Mouse (Mus musculus): ENCODE measurements at regions not wholly inside any gene's neighbourhood (a gene's known extent, or its start where the extent isn't known, plus 50 kb on each side); places are given as distances from the start of the nearest gene placed in this dataset.

DNA sequence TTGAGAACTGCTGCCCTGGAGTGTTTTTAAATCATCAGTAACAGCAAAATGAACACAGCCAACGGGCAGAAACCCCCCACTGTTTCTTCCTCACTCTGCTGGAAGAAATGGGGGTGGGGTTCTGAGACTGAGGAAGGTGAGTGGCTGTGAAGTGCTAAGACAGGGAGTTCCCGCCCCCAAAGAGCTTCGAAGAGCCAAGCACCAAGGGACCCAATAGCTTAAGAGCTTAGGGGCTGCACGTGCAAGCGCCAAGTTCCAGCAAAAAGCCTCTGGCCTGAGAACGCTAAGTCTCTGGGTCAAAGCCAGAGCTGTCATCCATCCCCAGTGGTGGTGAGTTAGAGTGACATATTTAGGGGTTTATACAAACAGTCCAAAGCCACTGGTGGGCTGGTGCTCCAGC, 55.1 kb upstream of the Pcbd1 start:
- ATAC-seq (replicated peaks; ENCODE audit: poor library complexity, severe bottlenecking), result no peak

DNA sequence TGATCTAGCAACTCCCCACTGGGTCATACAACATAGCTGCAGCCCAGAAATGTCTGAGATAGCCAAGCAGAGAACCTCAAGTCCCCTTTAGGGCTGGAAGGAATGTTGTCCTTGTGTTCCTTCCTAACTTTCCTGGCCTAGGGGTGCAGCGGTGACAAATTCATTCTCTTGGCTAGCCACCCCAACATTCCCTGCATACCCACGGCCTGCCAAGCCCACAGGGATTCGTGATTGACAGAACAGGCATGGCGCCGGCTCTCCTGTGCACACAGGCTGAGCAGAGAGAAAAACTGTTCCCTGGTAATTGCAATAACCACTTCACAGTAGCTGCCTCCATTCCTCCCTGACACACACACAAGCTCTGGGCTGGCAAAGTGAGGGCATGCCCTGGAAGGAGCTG, 60.5 kb upstream of the Pcbd1 start:
- no peak for ATAC-seq (replicated peaks; ENCODE audit: poor library complexity, severe bottlenecking)

DNA sequence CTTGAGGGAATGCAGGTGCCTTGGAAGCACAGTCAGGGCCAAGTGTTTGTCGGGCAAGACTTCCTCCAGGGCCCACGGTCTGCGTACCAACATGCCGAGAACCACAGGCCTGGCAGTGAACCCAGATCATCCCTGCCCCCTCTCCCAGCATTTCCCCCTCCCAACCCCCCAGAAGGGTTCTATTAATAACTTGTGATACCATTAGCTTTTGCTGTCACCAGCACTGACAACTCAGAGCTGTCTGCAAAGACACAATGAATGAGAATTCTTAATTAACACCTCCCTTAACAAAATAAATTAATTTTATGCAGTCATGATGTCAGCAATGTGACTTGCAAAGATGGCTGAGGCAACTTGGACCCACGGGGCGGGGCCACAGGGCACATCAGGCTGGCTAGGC, 61.9 kb upstream of the Pcbd1 start:
- no peak for ATAC-seq (replicated peaks; ENCODE audit: poor library complexity, severe bottlenecking)

DNA sequence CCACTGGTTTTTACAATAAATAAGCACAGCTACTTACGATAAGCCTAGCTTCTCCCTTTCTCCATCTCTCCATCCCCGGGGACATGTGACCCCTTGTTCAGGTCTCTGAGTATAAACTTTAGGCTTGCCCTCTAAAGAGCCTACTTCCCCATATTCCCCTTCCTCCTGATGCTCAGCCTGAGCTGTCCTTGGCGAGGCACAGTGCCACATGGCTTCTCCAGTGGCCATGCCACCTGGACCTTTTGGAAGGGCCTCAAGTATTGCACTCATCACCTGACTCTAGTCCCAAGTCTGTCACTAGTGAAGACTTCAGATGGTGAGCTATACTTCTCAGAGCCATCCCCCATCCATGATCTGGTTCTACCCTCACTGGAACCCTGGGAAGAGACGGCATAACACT, 64.1 kb upstream of the Pcbd1 start:
- no peak for ATAC-seq (replicated peaks; ENCODE audit: poor library complexity, severe bottlenecking)

- ATAC-seq (replicated peaks; ENCODE audit: poor library complexity, severe bottlenecking), result no peak
These were observed 65.0 kb upstream of the Pcbd1 start for GRCm38 (mm10) chr10:61024166-61024565.

DNA sequence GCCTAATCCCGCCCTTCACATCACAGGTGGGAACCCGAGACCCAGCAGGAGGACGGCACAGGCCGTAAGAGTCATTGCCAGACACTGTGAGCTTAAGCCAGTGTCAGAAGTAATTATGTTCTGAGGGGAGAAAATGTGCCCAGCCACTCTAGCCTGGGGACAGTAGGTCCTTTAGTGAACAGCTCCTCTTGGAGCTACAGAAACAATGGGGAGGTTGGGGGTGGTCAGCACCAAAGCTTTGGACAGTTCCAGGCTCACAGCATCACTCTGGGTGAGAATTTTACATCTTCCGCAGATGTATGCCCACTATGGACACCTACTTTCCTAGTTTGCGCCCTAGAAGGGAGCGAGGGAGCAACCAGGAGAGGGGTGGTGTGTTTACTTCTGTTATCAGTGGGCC, 65.7 kb upstream of the Pcbd1 start:
- no peak for ATAC-seq (replicated peaks; ENCODE audit: poor library complexity, severe bottlenecking)

- no peak for ATAC-seq (replicated peaks; ENCODE audit: poor library complexity, severe bottlenecking)
These were observed 69.6 kb upstream of the Pcbd1 start for GRCm38 (mm10) chr10:61019566-61019965.

DNA sequence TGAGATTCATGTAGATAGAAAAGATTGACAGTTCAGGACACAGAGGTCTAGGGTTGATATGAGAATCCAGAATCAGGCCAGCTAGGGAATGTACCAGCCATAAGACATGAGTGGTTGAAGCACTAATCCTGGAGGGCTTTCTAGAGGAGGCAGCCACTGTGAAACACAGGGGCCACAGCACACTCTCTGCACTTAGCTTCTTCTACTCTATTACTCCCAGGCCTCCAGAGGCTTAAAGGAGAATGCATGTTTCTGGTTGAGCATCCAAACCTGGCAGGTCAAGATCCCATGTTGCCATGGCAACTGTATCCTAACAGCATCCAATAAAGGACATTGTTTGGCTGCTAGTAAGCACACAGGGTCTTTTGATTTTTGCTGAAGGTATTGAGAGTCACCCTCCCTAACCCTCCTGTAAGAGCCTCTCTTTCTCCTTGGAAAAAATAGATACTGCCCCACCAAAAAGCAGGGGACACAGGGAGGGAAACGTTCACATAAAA, 76.9 kb upstream of the Pcbd1 start:
- no peak for ATAC-seq (replicated peaks; ENCODE audit: poor library complexity, severe bottlenecking)

GRCm38 (mm10) chr10:61010697-61011096, 78.4 kb upstream of the Pcbd1 start:
- ATAC-seq (replicated peaks; ENCODE audit: poor library complexity, severe bottlenecking), result no peak

GRCm38 (mm10) chr10:61007403-61007802, 81.7 kb upstream of the Pcbd1 start:
- no peak for ATAC-seq (replicated peaks; ENCODE audit: poor library complexity, severe bottlenecking)

- ATAC-seq (replicated peaks; ENCODE audit: poor library complexity, severe bottlenecking), result no peak
These were observed 87.4 kb upstream of the Pcbd1 start for GRCm38 (mm10) chr10:61001745-61002160.

DNA sequence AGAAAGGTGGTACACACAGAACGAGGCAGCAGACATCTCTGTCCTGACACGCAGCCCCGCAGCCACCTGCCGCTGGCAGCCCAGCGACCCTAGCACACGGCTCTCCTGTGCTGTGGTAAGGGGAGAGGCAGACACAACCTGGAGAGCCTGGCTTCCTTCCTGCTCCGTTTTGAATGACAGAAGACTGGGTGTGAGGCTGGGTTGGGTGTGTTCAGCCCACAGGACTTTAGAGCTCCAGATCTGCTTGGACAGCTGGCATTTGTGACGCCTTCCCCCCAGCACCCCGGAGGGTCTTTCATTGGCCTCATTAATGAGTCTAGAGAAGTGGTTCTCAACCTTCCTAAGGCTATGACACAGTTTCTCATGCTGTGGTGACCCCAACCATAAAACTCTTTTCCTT, 91.7 kb upstream of the Pcbd1 start:
- no peak for ATAC-seq (replicated peaks; ENCODE audit: poor library complexity, severe bottlenecking)

DNA sequence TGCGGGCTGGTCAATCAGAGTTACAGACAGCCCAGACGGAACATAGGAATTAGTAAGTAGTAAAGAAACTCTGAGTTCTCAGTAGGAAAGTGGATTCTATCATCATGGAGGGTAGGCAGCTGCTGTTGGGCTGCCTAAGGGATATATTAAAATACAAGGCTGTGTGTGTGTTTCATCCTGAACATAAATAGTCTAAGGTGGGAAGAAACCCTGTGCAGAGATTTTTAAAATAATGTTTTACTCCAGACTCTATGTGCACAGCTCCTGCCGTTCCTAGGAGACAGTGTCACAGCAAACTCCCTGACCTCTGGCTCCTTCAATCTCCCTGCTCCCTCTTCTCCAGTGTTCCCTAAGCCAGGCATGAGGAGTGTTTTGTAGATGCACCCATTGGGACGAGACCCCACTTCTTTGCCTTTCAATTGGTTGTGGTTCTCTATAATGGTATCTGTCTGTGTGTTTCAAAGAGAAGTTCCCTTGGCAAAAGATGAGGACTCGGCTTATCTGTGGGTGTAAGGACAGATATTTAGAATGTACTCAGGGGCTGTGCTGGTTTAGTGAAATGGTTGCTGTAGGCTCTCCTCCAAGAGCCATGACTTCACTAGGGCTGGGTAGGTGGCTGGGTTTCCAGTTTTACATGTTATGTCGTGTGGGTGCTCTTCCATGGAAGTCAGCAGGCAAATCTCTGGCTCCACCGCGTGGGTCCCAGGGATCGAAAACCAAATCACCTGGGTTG, 93.1 kb upstream of the Pcbd1 start:
- no peak for ATAC-seq (replicated peaks; ENCODE audit: poor library complexity, severe bottlenecking)

DNA sequence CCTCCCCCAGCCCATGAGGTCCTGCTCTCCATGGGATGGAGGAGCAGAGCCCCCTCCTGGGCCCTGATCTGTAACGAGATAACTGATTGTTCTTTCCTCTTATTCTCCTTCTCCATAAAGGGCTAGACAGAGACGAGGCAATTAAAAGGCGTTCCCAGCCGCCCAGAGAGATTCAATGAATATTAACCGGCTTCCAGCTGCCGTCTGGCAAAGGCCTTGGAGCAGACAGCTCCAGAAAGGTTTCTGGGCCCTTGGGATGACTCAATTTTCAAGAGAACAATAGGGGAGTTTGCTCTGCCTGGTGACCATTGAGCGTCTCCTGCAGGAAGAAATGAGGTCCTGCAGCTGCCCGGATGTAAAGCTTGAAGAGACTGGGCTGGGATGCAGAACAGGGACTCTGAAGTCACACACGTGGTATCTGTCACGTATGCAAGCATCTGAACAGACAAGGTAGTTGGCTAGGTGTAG, 104.0 kb upstream of the Pcbd1 start:
- no peak for ATAC-seq (replicated peaks; ENCODE audit: poor library complexity, severe bottlenecking)

DNA sequence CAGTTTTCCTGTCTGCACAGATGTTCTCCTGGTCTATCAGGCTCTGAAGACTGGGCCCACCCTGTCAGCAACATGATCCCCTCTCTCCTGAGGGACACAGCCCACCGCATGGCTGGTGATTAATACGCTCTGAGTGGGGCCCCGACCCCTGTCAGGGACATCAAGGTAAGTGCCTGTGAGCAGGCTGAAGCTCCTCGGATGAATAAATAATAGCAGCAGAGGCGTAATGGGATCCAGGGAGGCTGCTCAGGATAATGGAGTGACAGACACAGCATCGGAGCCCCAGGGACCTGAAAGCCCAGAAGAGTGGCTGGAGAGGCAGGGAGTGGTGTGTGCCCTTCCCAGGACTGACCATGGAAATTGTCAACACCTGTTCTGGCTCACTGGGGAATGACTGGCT, 107.4 kb upstream of the Pcbd1 start:
- no peak for ATAC-seq (replicated peaks; ENCODE audit: poor library complexity, severe bottlenecking)

GRCm38 (mm10) chr10:60973615-60974014, 115.5 kb upstream of the Pcbd1 start:
- ATAC-seq (replicated peaks; ENCODE audit: poor library complexity, severe bottlenecking), result no peak

DNA sequence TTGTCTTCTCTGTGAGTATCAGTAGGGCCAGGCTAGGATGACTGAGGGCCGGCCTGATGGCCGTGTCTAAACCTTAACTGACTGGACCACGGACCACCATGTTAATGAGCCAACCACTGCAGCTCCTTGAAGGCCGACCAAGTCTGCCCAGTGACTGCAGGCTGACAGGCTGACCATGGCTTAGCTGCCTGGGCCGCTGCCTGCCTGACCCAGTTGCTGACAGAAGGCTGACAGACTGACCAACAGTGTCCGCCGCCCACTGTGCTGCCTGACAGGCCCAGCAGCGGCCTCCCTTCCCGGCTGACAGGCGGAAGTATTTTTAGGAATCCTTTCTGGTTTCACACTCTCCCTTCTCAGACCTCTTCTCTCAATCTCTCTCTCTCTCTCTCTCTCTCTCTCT, 124.3 kb upstream of the Pcbd1 start:
- ATAC-seq (replicated peaks; ENCODE audit: poor library complexity, severe bottlenecking), result no peak

DNA sequence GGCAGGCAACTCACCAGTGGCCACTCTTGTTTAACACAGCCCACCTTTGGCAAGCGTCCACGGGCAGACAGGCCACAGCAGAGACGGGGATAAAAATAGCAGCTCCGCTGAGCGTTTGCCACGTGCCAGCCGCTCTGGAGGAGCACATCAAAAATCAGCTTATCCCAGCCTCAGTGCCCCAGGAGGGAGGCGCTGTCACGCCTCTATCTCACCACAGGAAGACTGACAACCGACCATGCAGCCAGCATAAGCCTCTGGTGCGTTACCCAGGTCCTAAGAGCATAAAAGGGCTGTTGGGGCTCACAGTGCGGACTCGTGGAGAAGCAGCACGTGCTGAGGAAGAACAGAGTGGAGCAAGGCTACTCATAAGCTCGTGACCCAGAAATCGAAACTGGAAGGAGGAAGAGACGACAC, 126.4 kb upstream of the Unc5b start:
- peak; percentile 82 for ATAC-seq (replicated peaks; ENCODE audit: poor library complexity, severe bottlenecking)

GRCm38 (mm10) chr10:60955467-60955866, 124.1 kb upstream of the Unc5b start:
- no peak for ATAC-seq (replicated peaks; ENCODE audit: poor library complexity, severe bottlenecking)

DNA sequence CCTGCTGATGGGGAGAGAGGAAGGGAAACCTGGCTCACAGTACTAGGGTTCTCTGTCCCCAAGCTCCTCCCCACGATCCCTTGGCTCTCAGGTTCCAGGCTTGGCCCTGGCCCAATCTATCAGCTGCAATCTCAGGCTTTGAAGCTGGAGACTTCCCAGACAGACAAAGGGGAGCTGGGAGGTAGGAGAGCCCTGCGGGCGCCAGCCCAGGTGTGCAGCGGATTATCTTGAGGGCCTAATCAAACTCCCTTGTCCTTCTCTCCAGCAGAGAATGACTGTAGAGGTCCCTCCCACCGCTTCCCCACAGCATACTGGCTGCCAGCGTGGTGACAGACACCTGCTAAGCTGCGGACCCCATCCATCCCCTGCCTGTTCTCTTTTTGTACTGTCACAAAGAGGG, 121.1 kb upstream of the Unc5b start:
- ATAC-seq (replicated peaks; ENCODE audit: poor library complexity, severe bottlenecking), result no peak

- no peak for ATAC-seq (replicated peaks; ENCODE audit: poor library complexity, severe bottlenecking)
These were observed 117.7 kb upstream of the Unc5b start for GRCm38 (mm10) chr10:60948983-60949677.

GRCm38 (mm10) chr10:60943074-60943473, 111.7 kb upstream of the Unc5b start:
- no peak for ATAC-seq (replicated peaks; ENCODE audit: poor library complexity, severe bottlenecking)

Data from granulocyte monocyte progenitor cell, adult 5-6 weeks (primary cell).